Mouse (Mus musculus) kidney, postnatal 0 days (tissue): ENCODE measurements around the gene Vipr2. TPM values are rescaled to one million over a fixed set of nuclear protein-coding genes. Genes with fewer than 3 reads are reported as not detected.

Experiments used
- ATAC-seq: fragments of 200-750 bp; cut with Nextera tagmentation; replicated peaks from 2 replicates; pipeline ENCODE4 v1.8.0; 2017; ENCODE audit warnings: low read depth, moderate number of reproducible peaks, moderate TSS enrichment, moderate library complexity; ENCODE audit not compliant: low FRiP score
- DNase-seq: peaks from one replicate; pipeline ENCODE4 v3.0.0-alpha.2; 2016; ENCODE audit warnings: low spot score
- H3K27ac ChIP-seq: fragments of 300-500 bp; sonication (generic); 2 replicates; pipeline ENCODE4 v1.5.1; 2014; ENCODE audit warnings: mild to moderate bottlenecking
- H3K27me3 ChIP-seq: fragments of 300-500 bp; sonication (generic); 2 replicates; pipeline ENCODE4 v1.6.1; 2014; ENCODE audit warnings: low read length, mixed read lengths; ENCODE audit not compliant: insufficient read depth
- H3K36me3 ChIP-seq: fragments of 300-500 bp; sonication (generic); 2 replicates; pipeline ENCODE4 v1.6.1; 2014; ENCODE audit warnings: low read length, mixed read lengths; ENCODE audit not compliant: insufficient read depth
- H3K4me1 ChIP-seq: fragments of 300-500 bp; sonication (generic); replicated peaks from 2 replicates; pipeline ENCODE4 v1.6.1; 2014; ENCODE audit warnings: antibody characterized with exemption, low read length, mixed read lengths; ENCODE audit not compliant: insufficient read depth
- H3K4me2 ChIP-seq: fragments of 300-500 bp; sonication (generic); 2 replicates; pipeline ENCODE4 v1.6.1; 2014; ENCODE audit warnings: mild to moderate bottlenecking, low read length, moderate library complexity, mixed read lengths
- H3K4me3 ChIP-seq: fragments of 300-500 bp; sonication (generic); replicated peaks from 2 replicates; pipeline ENCODE4 v1.5.1; 2014; ENCODE audit warnings: low read depth, low read length
- H3K9ac ChIP-seq: fragments of 300-500 bp; sonication (generic); 2 replicates; pipeline ENCODE4 v1.6.1; 2014; ENCODE audit warnings: low read depth, low read length
- H3K9me3 ChIP-seq: fragments of 300-500 bp; sonication (generic); replicated peaks from 2 replicates; pipeline ENCODE4 v1.6.1; 2016; ENCODE audit warnings: low read length, inconsistent platforms, mixed read lengths
- CTCF ChIP-seq: IDR thresholded peaks from 2 replicates; pipeline ENCODE4 v1.5.1; 2016; ENCODE audit warnings: antibody characterized with exemption, low read depth, mild to moderate bottlenecking, moderate library complexity
- WGBS: fragments of 180-500 bp; shearing (Covaris S2); extraction: QIAGEN DNeasy Blood & Tissue Kit; methylation state at CpG from one replicate; pipeline ENCODE4 v1.1.7; 2014; 5-methylcytosine and 5-hydroxymethylcytosine counted together
- microRNA-seq: library from miRNA; unstranded; fragments of <30 nt; microRNA quantifications from one replicate; pipeline ENCODE4, GENCODE M21; 2016
- polyA plus RNA-seq: library from polyadenylated mRNA; unstranded; fragments of >200 nt; fragmentation: Nextera tagmentation; extraction: Ambion mirVana; gene quantifications from 2 replicates; pipeline ENCODE4 v1.2.1, GENCODE M21; 2015

The Vipr2 gene
- polyA plus RNA-seq, 1 experiment from 2014 or later: 0.54 TPM

DNA sequence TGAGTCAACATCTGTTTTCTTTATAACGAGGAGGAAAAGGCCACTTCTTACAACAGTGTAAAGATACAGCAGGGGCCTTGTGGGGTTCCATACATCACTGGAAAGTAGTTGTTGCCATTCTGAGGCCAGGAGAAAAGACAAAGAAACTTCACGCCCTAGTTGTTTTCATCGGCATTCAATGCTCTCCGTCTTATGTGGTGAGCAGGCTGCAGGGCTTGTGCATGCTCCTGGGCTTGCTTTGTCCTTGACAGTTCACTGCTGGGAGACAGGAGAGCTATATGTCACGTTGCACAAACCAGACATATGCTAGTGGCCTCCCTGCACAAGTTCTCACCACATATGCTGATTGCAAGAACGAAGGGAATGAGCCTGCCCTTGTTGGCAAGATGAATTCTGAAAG, 116.4 kb downstream of the Vipr2 start:
- 67% methylated on average over 6 of the region's 6 CpGs for WGBS
- no peak for TF ChIP-seq CTCF
- ATAC-seq (no peak), DNase-seq (no peak)
- Histone ChIP-seq H3K27me3 (no peaks in the 10 kb centered on the region), H3K9ac (no peak overlapping the region), H3K4me1 (no peaks in the 10 kb centered on the region), H3K36me3 (no peaks in the 10 kb centered on the region), H3K4me2 (no peak overlapping the region), H3K9me3 (no peaks in the 10 kb centered on the region), H3K4me3 (no peak overlapping the region), H3K27ac (no peak overlapping the region)

DNA sequence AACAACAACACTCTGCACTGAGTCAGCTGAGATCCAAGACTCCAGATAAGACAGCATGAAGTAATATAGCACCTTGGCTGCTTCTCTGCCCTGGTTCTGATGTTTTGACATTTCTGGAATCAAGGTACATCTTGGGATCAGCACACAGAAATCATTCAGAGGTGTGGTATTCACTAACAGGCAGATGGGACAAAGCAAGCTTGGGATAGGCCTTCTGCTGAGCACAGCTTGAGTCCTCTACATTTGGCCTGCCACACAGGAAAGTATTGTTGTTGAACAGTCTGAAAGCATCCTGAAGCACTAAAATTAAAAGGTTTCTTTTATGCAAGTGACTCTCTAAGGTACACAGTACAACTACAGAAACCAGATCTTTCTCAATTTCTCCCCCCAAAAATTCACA, 117.1 kb downstream of the Vipr2 start:
- Histone ChIP-seq H3K36me3 (no peaks in the 10 kb centered on the region), H3K4me3 (no peak overlapping the region), H3K4me2 (no peak overlapping the region), H3K9me3 (no peaks in the 10 kb centered on the region), H3K27me3 (no peaks in the 10 kb centered on the region), H3K4me1 (no peaks in the 10 kb centered on the region), H3K27ac (no peak overlapping the region), H3K9ac (no peak overlapping the region)
- no peak for DNase-seq
- no peak for TF ChIP-seq CTCF
- ATAC-seq: no peak

Small RNAs within 50 kb of the gene (microRNA-seq; reads per million reads assigned to microRNA genes)
- not detected for gene Gm44372

Other genes with a start within 250 kb of the Vipr2 start
- gene Zfp386, start 30.0 kb upstream of the Vipr2 start, polyA plus RNA-seq: 47.0 and 47.5 TPM in 2 replicates
- gene Wdr60, start 185.3 kb downstream of the Vipr2 start, polyA plus RNA-seq: 16.6 and 18.2 TPM in 2 replicates
- not detected in 2 replicates for gene Gm11027, start 197.7 kb downstream of the Vipr2 start, polyA plus RNA-seq
- gene Esyt2, start 203.5 kb downstream of the Vipr2 start, polyA plus RNA-seq: 13.9 and 14.0 TPM in 2 replicates